Mouse (Mus musculus) thymus, adult 2 months (tissue): ENCODE results near the gene Ric8a.

ENCODE experiments used
- CTCF ChIP-seq: fragments of 200-500 bp; IDR thresholded peaks from 2 replicates; pipeline ENCODE4 v1.5.1; 2012; ENCODE audit warnings: mild to moderate bottlenecking, control low read depth, low read length, moderate library complexity, borderline replicate concordance; ENCODE audit not compliant: control insufficient read depth, poor library complexity, insufficient read depth; ENCODE audit errors: extremely low read depth
- POLR2A ChIP-seq: fragments of 200-500 bp; IDR thresholded peaks from 2 replicates; pipeline ENCODE4 v1.6.1; 2012; ENCODE audit warnings: mild to moderate bottlenecking, low read length, control low read depth, moderate library complexity; ENCODE audit not compliant: control insufficient read depth, poor library complexity, insufficient read depth; ENCODE audit errors: extremely low read depth

GRCm38 (mm10) chr7:140854483-140854882, 2.3 kb upstream of the Ric8a start:
- TF ChIP-seq CTCF, result no peak
- no peak for TF ChIP-seq POLR2A
